Mouse (Mus musculus) megakaryocyte, embryonic 14.5 days (primary cell): ENCODE results near the gene Rasgef1c.

ENCODE experiments used
- FLI1 ChIP-seq: IDR thresholded peaks from 2 replicates; pipeline ENCODE4 v1.6.1; 2012; ENCODE audit warnings: low read length, inconsistent platforms, mixed read lengths
- GATA1 ChIP-seq: IDR thresholded peaks from 3 replicates; pipeline ENCODE4 v1.6.1; 2012; ENCODE audit warnings: mixed read lengths, low read length, inconsistent platforms, borderline replicate concordance

- TF ChIP-seq GATA1 (no peak), FLI1 (no peak)
Measured at GRCm38 (mm10) chr11:50022085-50022484, 120.5 kb downstream of the Rasgef1c start.
